Mouse (Mus musculus): ENCODE results near the gene Thbs2. TPM values are rescaled to one million over a fixed set of nuclear protein-coding genes. Genes with fewer than 3 reads are reported as not detected.

Gene Thbs2
- polyA plus RNA-seq, 1 experiment from 2014 or later = 54.1 TPM

GRCm38 (mm10) chr17:14714374-14714773, 20.3 kb upstream of the Thbs2 start:
- Histone ChIP-seq H3K27me3 (replicated peaks) (no peaks in the 10 kb centered on the region), H3K36me3 (no peaks in the 10 kb centered on the region), H3K9me3 (no peaks in the 10 kb centered on the region), H3K9ac (no peak overlapping the region), H3K4me1 (replicated peaks) (no peaks in the 10 kb centered on the region), H3K4me2 (replicated peaks) (no peak overlapping the region), H3K4me3 (replicated peaks) (no peak overlapping the region), H3K27ac (no peak overlapping the region)
- 0 out of 2 replicates have a peak, but pooled peaks have one; percentile 10 for ATAC-seq
- WGBS = 94% methylated on average over 3 of the region's 3 CpGs

- Histone ChIP-seq H3K36me3 (no peaks in the 10 kb centered on the region), H3K4me1 (replicated peaks) (no peaks in the 10 kb centered on the region), H3K4me3 (replicated peaks) (no peak overlapping the region), H3K27ac (no peak overlapping the region), H3K27me3 (replicated peaks) (no peaks in the 10 kb centered on the region), H3K9ac (no peak overlapping the region), H3K4me2 (replicated peaks) (no peak overlapping the region), H3K9me3 (no peaks in the 10 kb centered on the region)
- no peak for ATAC-seq
- 78% methylated on average over 3 of the region's 3 CpGs for WGBS
Observed at GRCm38 (mm10) chr17:14711784-14712183, 17.7 kb upstream of the Thbs2 start.

GRCm38 (mm10) chr17:14711032-14711431, 17.0 kb upstream of the Thbs2 start:
- Histone ChIP-seq H3K4me3 (replicated peaks) (no peak overlapping the region), H3K9me3 (no peaks in the 10 kb centered on the region), H3K36me3 (no peaks in the 10 kb centered on the region), H3K27me3 (replicated peaks) (no peaks in the 10 kb centered on the region), H3K27ac (no peak overlapping the region), H3K4me2 (replicated peaks) (no peak overlapping the region), H3K9ac (no peak overlapping the region), H3K4me1 (replicated peaks) (no peaks in the 10 kb centered on the region)
- WGBS = 79% methylated on average over 3 of the region's 3 CpGs
- no peak for ATAC-seq

- 93% methylated on average over 4 of the region's 4 CpGs for whole genome bisulfite sequencing
- no peak for ATAC-seq
- no peak overlapping the region for H3K4me2 ChIP-seq (replicated peaks)
Observed at GRCm38 (mm10) chr17:14706066-14706465, 12.0 kb upstream of the Thbs2 start.

GRCm38 (mm10) chr17:14705466-14705865, 11.4 kb upstream of the Thbs2 start:
- WGBS = 74% methylated on average over 2 of the region's 2 CpGs
- no peaks in the 10 kb centered on the region for H3K36me3 ChIP-seq
- H3K27ac ChIP-seq = no peak overlapping the region
- no peak for ATAC-seq
- H3K27me3 ChIP-seq (replicated peaks) = no peaks in the 10 kb centered on the region
- no peak overlapping the region for H3K4me2 ChIP-seq (replicated peaks)
- H3K4me3 ChIP-seq (replicated peaks) = no peak overlapping the region
- peaks cover 13% of the 10 kb centered on the region; the same call in 1 of the 2 replicates for H3K4me1 ChIP-seq (replicated peaks)
- no peak overlapping the region for H3K9ac ChIP-seq
- no peaks in the 10 kb centered on the region for H3K9me3 ChIP-seq

More at GRCm38 (mm10) chr17:14706066-14706465, 12.0 kb upstream of the Thbs2 start:
- Histone ChIP-seq H3K9me3 (no peaks in the 10 kb centered on the region), H3K27ac (no peak overlapping the region), H3K4me1 (replicated peaks) (peaks cover 13% of the 10 kb centered on the region; the same call in 1 of the 2 replicates), H3K9ac (no peak overlapping the region), H3K27me3 (replicated peaks) (no peaks in the 10 kb centered on the region), H3K36me3 (no peaks in the 10 kb centered on the region), H3K4me3 (replicated peaks) (no peak overlapping the region)

GRCm38 (mm10) chr17:14703771-14704170, 9.7 kb upstream of the Thbs2 start:
- no peak overlapping the region for H3K9ac ChIP-seq
- H3K9me3 ChIP-seq = no peaks in the 10 kb centered on the region
- 63% methylated on average over 6 of the region's 6 CpGs for WGBS
- H3K36me3 ChIP-seq = no peaks in the 10 kb centered on the region
- peak overlapping the region; percentile 3; the same call in 1 of the 2 replicates for H3K27ac ChIP-seq
- H3K27me3 ChIP-seq (replicated peaks) = no peaks in the 10 kb centered on the region
- H3K4me3 ChIP-seq (replicated peaks) = no peak overlapping the region
- peaks cover 13% of the 10 kb centered on the region; the same call in 1 of the 2 replicates for H3K4me1 ChIP-seq (replicated peaks)
- ATAC-seq = no peak
- no peak overlapping the region for H3K4me2 ChIP-seq (replicated peaks)

GRCm38 (mm10) chr17:14703268-14703667, 9.2 kb upstream of the Thbs2 start:
- peak overlapping the region; percentile 24; the same call in 1 of the 2 replicates for H3K27ac ChIP-seq
- no peak overlapping the region for H3K4me3 ChIP-seq (replicated peaks)
- no peaks in the 10 kb centered on the region for H3K36me3 ChIP-seq
- H3K4me1 ChIP-seq (replicated peaks) = peaks cover 13% of the 10 kb centered on the region; the same call in 1 of the 2 replicates
- H3K9ac ChIP-seq = no peak overlapping the region
- no peak overlapping the region for H3K4me2 ChIP-seq (replicated peaks)
- peak; percentile 41; the same call in 1 of the 2 replicates for ATAC-seq
- WGBS = 34% methylated on average over 4 of the region's 4 CpGs
- H3K27me3 ChIP-seq (replicated peaks) = no peaks in the 10 kb centered on the region
- H3K9me3 ChIP-seq = no peaks in the 10 kb centered on the region

- peaks cover 13% of the 10 kb centered on the region; the same call in 1 of the 2 replicates for H3K4me1 ChIP-seq (replicated peaks)
- H3K27me3 ChIP-seq (replicated peaks) = no peaks in the 10 kb centered on the region
- no peak overlapping the region for H3K4me2 ChIP-seq (replicated peaks)
- ATAC-seq = no peak
- peak overlapping the region; percentile 24; the same call in 1 of the 2 replicates for H3K27ac ChIP-seq
- no peak overlapping the region for H3K4me3 ChIP-seq (replicated peaks)
- 45% methylated on average over 3 of the region's 3 CpGs for WGBS
- H3K36me3 ChIP-seq = no peaks in the 10 kb centered on the region
- H3K9ac ChIP-seq = no peak overlapping the region
- H3K9me3 ChIP-seq = no peaks in the 10 kb centered on the region
Observed at GRCm38 (mm10) chr17:14702701-14703100, 8.7 kb upstream of the Thbs2 start.

GRCm38 (mm10) chr17:14701891-14702290, 7.9 kb upstream of the Thbs2 start:
- no peak overlapping the region for H3K4me2 ChIP-seq (replicated peaks)
- WGBS = 74% methylated on average over 2 of the region's 2 CpGs

GRCm38 (mm10) chr17:14700204-14700603, 6.2 kb upstream of the Thbs2 start:
- Histone ChIP-seq H3K27ac (no peak overlapping the region), H3K4me3 (replicated peaks) (no peak overlapping the region), H3K9me3 (no peaks in the 10 kb centered on the region), H3K27me3 (replicated peaks) (no peaks in the 10 kb centered on the region), H3K4me1 (replicated peaks) (peaks cover 13% of the 10 kb centered on the region; the same call in 1 of the 2 replicates), H3K9ac (no peak overlapping the region), H3K36me3 (no peaks in the 10 kb centered on the region), H3K4me2 (replicated peaks) (no peak overlapping the region)
- ATAC-seq = no peak
- 69% methylated on average over 5 of the region's 5 CpGs for WGBS

More at GRCm38 (mm10) chr17:14701891-14702290, 7.9 kb upstream of the Thbs2 start:
- Histone ChIP-seq H3K4me1 (replicated peaks) (peaks cover 13% of the 10 kb centered on the region; the same call in 1 of the 2 replicates), H3K36me3 (no peaks in the 10 kb centered on the region), H3K4me3 (replicated peaks) (no peak overlapping the region), H3K9me3 (no peaks in the 10 kb centered on the region), H3K27me3 (replicated peaks) (no peaks in the 10 kb centered on the region), H3K27ac (no peak overlapping the region), H3K9ac (no peak overlapping the region)
- no peak for ATAC-seq

- H3K4me2 ChIP-seq (replicated peaks) = no peak overlapping the region
Observed at GRCm38 (mm10) chr17:14698188-14698587, 4.2 kb upstream of the Thbs2 start.

GRCm38 (mm10) chr17:14697096-14697495, 3.1 kb upstream of the Thbs2 start:
- H3K27ac ChIP-seq = no peak overlapping the region
- no peaks in the 10 kb centered on the region for H3K36me3 ChIP-seq
- H3K9me3 ChIP-seq = no peaks in the 10 kb centered on the region
- 67% methylated on average over 6 of the region's 6 CpGs for WGBS
- no peak overlapping the region for H3K4me2 ChIP-seq (replicated peaks)
- H3K9ac ChIP-seq = no peak overlapping the region
- no peak for ATAC-seq
- H3K4me3 ChIP-seq (replicated peaks) = no peak overlapping the region
- H3K27me3 ChIP-seq (replicated peaks) = no peaks in the 10 kb centered on the region
- H3K4me1 ChIP-seq (replicated peaks) = 0 out of 2 replicates have a peak, but pooled peaks cover 6% of the 10 kb centered on the region

More at GRCm38 (mm10) chr17:14698188-14698587, 4.2 kb upstream of the Thbs2 start:
- no peaks in the 10 kb centered on the region for H3K9me3 ChIP-seq
- no peak overlapping the region for H3K9ac ChIP-seq
- no peak overlapping the region for H3K4me3 ChIP-seq (replicated peaks)
- H3K27me3 ChIP-seq (replicated peaks) = no peaks in the 10 kb centered on the region
- H3K27ac ChIP-seq = no peak overlapping the region
- H3K4me1 ChIP-seq (replicated peaks) = peaks cover 12% of the 10 kb centered on the region; the same call in 1 of the 2 replicates
- no peak for ATAC-seq
- no peaks in the 10 kb centered on the region for H3K36me3 ChIP-seq
- WGBS = 61% methylated on average over 6 of the region's 6 CpGs

GRCm38 (mm10) chr17:14696281-14696795, 2.3 kb upstream of the Thbs2 start:
- H3K4me1 ChIP-seq (replicated peaks) = peaks cover 9% of the 10 kb centered on the region; the same call in 1 of the 2 replicates
- no peak overlapping the region for H3K4me3 ChIP-seq (replicated peaks)
- no peaks in the 10 kb centered on the region for H3K27me3 ChIP-seq (replicated peaks)
- no peak overlapping the region for H3K9ac ChIP-seq
- H3K9me3 ChIP-seq = no peaks in the 10 kb centered on the region
- 91% methylated on average over 6 of the region's 6 CpGs for WGBS
- H3K36me3 ChIP-seq = no peaks in the 10 kb centered on the region
- ATAC-seq = no peak
- no peak overlapping the region for H3K4me2 ChIP-seq (replicated peaks)
- no peak overlapping the region for H3K27ac ChIP-seq
